In genomic region chr10:24797246-24797645, GRCm38 (mm10) we compare ENCODE assay signal across 8 mouse cellular contexts. TPM values are rescaled to one million over a fixed set of nuclear protein-coding genes. Genes with fewer than 3 reads are reported as not detected.
DNase-seq lines count a peak whose midpoint lies in the region; ATAC-seq and TF ChIP-seq lines count a peak whose summit lies in the region.

No protein-coding gene starts in this region.

- intact Hi-C loops in left cerebral cortex, postnatal 14 days (cut with DNase I), result no loop called here

- no peak overlapping the region for H3K27ac ChIP-seq in hindbrain, embryonic 14.5 days
- H3K27ac ChIP-seq in hindbrain, embryonic 12.5 days, result no peak overlapping the region
- no peak overlapping the region for H3K27ac ChIP-seq in heart, postnatal 0 days (ENCODE audit: low read depth)
- no peak overlapping the region for H3K27ac ChIP-seq in neural tube, embryonic 11.5 days (ENCODE audit: low read depth, low read length)

- H3K4me2 ChIP-seq in hindbrain, embryonic 14.5 days (replicated peaks), result no peak overlapping the region
- H3K4me2 ChIP-seq in hindbrain, embryonic 12.5 days (replicated peaks), result no peak overlapping the region
- H3K4me2 ChIP-seq in heart, postnatal 0 days (ENCODE audit: low read depth, low read length), result no peak overlapping the region
- H3K4me2 ChIP-seq in neural tube, embryonic 11.5 days (ENCODE audit: low read depth), result no peak overlapping the region

- DNase-seq in hindbrain, embryonic 14.5 days (ENCODE audit: low spot score), result peak; percentile 76
- peak; percentile 83 for DNase-seq in NIH3T3 (ENCODE audit: low read depth)
- peak; percentile 82 to 87 for DNase-seq in cerebellum, postnatal 10 days
- peak; percentile 12 for DNase-seq in heart, postnatal 0 days (ENCODE audit: low spot score)
- DNase-seq in left cerebral cortex, postnatal 14 days (ENCODE audit: low spot score in 2 of 2), result peak; percentile 54 to 71
- DNase-seq in neural tube, embryonic 11.5 days (ENCODE audit: low spot score), result peak; percentile 71
- peak; percentile 89 for DNase-seq in testis, postnatal 10 days (ENCODE audit: low spot score)

- H3K4me3 ChIP-seq in hindbrain, embryonic 14.5 days (replicated peaks; ENCODE audit: low read length), result no peak overlapping the region
- no peak overlapping the region for H3K4me3 ChIP-seq in hindbrain, embryonic 12.5 days
- no peak overlapping the region for H3K4me3 ChIP-seq in heart, postnatal 0 days (ENCODE audit: low read depth, low read length)
- no peak overlapping the region for H3K4me3 ChIP-seq in neural tube, embryonic 11.5 days (ENCODE audit: low read depth, low read length)

- no peak for TF ChIP-seq EP300 in heart, postnatal 0 days (IDR thresholded peaks at IDR 0.05; ENCODE audit: low read depth)

- peak; percentile 81 for TF ChIP-seq CTCF in heart, postnatal 0 days (IDR thresholded peaks at IDR 0.05; ENCODE audit: low read depth)

- ATAC-seq in hindbrain, embryonic 14.5 days (ENCODE audit: low FRiP score), result no peak
- no peak for ATAC-seq in hindbrain, embryonic 12.5 days (ENCODE audit: low FRiP score)
- no peak for ATAC-seq in heart, postnatal 0 days (ENCODE audit: insufficient read depth, low read depth)
- no peak for ATAC-seq in neural tube, embryonic 11.5 days (ENCODE audit: insufficient read depth, low FRiP score, low TSS enrichment)

- H3K36me3 ChIP-seq in hindbrain, embryonic 14.5 days (replicated peaks; ENCODE audit: control insufficient read depth, insufficient read depth), result no peaks in the 10 kb centered on the region
- H3K36me3 ChIP-seq in hindbrain, embryonic 12.5 days, result no peaks in the 10 kb centered on the region
- no peaks in the 10 kb centered on the region for H3K36me3 ChIP-seq in heart, postnatal 0 days (replicated peaks; ENCODE audit: control insufficient read depth, insufficient read depth, low read length)
- H3K36me3 ChIP-seq in neural tube, embryonic 11.5 days (ENCODE audit: control insufficient read depth, insufficient read depth, low read length), result no peaks in the 10 kb centered on the region

- no peaks in the 10 kb centered on the region for H3K9me3 ChIP-seq in hindbrain, embryonic 14.5 days (ENCODE audit: control insufficient read depth, low read length)
- H3K9me3 ChIP-seq in hindbrain, embryonic 12.5 days (replicated peaks), result no peaks in the 10 kb centered on the region
- no peaks in the 10 kb centered on the region for H3K9me3 ChIP-seq in heart, postnatal 0 days (replicated peaks; ENCODE audit: control insufficient read depth, low read length)
- H3K9me3 ChIP-seq in neural tube, embryonic 11.5 days (ENCODE audit: control insufficient read depth, low read length), result no peaks in the 10 kb centered on the region

- WGBS in hindbrain, embryonic 14.5 days, result 55% methylated on average over 5 of the region's 5 CpGs
- WGBS in hindbrain, embryonic 12.5 days, result 48% methylated on average over 5 of the region's 5 CpGs
- WGBS in heart, postnatal 0 days, result 48% methylated on average over 5 of the region's 5 CpGs
- 48% methylated on average over 5 of the region's 5 CpGs for WGBS in neural tube, embryonic 11.5 days

- H3K4me1 ChIP-seq in hindbrain, embryonic 14.5 days (replicated peaks; ENCODE audit: control insufficient read depth, insufficient read depth, low read length), result no peaks in the 10 kb centered on the region
- H3K4me1 ChIP-seq in hindbrain, embryonic 12.5 days, result no peaks in the 10 kb centered on the region
- no peaks in the 10 kb centered on the region for H3K4me1 ChIP-seq in heart, postnatal 0 days (ENCODE audit: control insufficient read depth, insufficient read depth)
- no peaks in the 10 kb centered on the region for H3K4me1 ChIP-seq in neural tube, embryonic 11.5 days (ENCODE audit: control insufficient read depth, insufficient read depth, low read length)

- no peak overlapping the region for H3K9ac ChIP-seq in hindbrain, embryonic 14.5 days
- H3K9ac ChIP-seq in hindbrain, embryonic 12.5 days, result no peak overlapping the region
- no peak overlapping the region for H3K9ac ChIP-seq in heart, postnatal 0 days (replicated peaks; ENCODE audit: low read depth, low read length)
- H3K9ac ChIP-seq in neural tube, embryonic 11.5 days (ENCODE audit: low read length), result no peak overlapping the region

- no peaks in the 10 kb centered on the region for H3K27me3 ChIP-seq in hindbrain, embryonic 14.5 days (ENCODE audit: control insufficient read depth, insufficient read depth, low read length)
- H3K27me3 ChIP-seq in hindbrain, embryonic 12.5 days, result no peaks in the 10 kb centered on the region
- H3K27me3 ChIP-seq in heart, postnatal 0 days (ENCODE audit: control insufficient read depth, insufficient read depth, low read length), result no peaks in the 10 kb centered on the region
- no peaks in the 10 kb centered on the region for H3K27me3 ChIP-seq in neural tube, embryonic 11.5 days (ENCODE audit: control insufficient read depth, insufficient read depth, low read length)

RNA-seq across cellular contexts. Expression of gene Enpp3, which starts 45.4 kb away (rescaled TPM):
- polyA plus RNA-seq in hindbrain, embryonic 14.5 days (2014; fragmentation: Nextera tagmentation; extraction: Ambion mirVana), result 4.1 and 4.8 TPM in 2 replicates
- 5.5 and 6.4 TPM in 2 replicates for polyA plus RNA-seq in hindbrain, embryonic 12.5 days (2016; fragmentation: Nextera tagmentation; extraction: Ambion mirVana)
- total RNA-seq in heart, postnatal 0 days (2014; rRNA removed; ENCODE audit: low replicate concordance), result 4.5 and 4.7 TPM in 2 replicates
- 2.3 and 2.4 TPM in 2 replicates for polyA plus RNA-seq in heart, postnatal 0 days (2015; fragmentation: Nextera tagmentation; extraction: Ambion mirVana)
- under 1 TPM; 0.63 to 0.94 TPM for total RNA-seq in left cerebral cortex, postnatal 14 days (2021)
- 7.2 and 10.2 TPM in 2 replicates for polyA plus RNA-seq in neural tube, embryonic 11.5 days (2014; fragmentation: Nextera tagmentation; extraction: Ambion mirVana)

Comparison
In these comparisons a context has a peak if more than half of its experiments do, and no peak if none do; other contexts are left out.
1. DNase-seq: peak in every context shown above with its lines; median percentile 89 in testis, postnatal 10 days; 84 in cerebellum, postnatal 10 days; 83 in NIH3T3; 76 in hindbrain, embryonic 14.5 days; 71 in neural tube, embryonic 11.5 days; 62 in left cerebral cortex, postnatal 14 days; 12 in heart, postnatal 0 days.